Comparison of ENCODE assay signal across 8 mouse cellular contexts in the genomic region with DNA sequence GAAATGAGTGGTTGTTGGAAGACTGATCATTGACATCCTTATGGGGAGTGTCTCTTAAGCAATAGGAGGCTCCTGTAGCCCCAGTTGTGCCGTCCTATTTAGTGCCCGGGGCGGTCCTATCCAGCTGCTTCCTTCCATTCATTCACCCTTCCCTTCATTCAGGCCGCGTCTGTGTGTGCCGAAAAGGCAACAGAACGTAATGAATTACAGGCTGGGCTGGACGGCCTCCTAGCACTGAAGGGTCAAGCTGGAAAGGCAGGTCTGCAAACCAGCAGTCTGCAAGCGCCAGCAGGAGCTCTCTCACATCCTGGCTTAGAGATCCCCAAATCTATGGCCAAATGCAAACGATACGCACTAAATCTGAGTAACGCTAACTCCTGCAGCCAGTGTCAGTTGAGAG. TPM values are rescaled to one million over a fixed set of nuclear protein-coding genes. Genes with fewer than 3 reads are reported as not detected.
A peak's percentile ranks its signal among the peaks of the same experiment; 100 is the strongest.
DNase-seq lines count a peak whose midpoint lies in the region; ATAC-seq and TF ChIP-seq lines count a peak whose summit lies in the region.

No protein-coding gene starts in this region.

- H3K4me3 ChIP-seq in intestine, embryonic 15.5 days (replicated peaks): no peak overlapping the region
- H3K4me3 ChIP-seq in intestine, postnatal 0 days (ENCODE audit: low read depth, low read length): no peak overlapping the region
- H3K4me3 ChIP-seq in cerebellum, adult 2 months (replicated peaks; ENCODE audit: insufficient read depth, low read depth, low read length): peak overlapping the region; percentile 90
- H3K4me3 ChIP-seq in forebrain, embryonic 16.5 days (replicated peaks; ENCODE audit: low read length): peak overlapping the region; percentile 51

- H3K27me3 ChIP-seq in intestine, embryonic 15.5 days (replicated peaks): peaks cover 11% of the 10 kb centered on the region
- no peaks in the 10 kb centered on the region; the same call in 1 of the 2 replicates for H3K27me3 ChIP-seq in intestine, postnatal 0 days (replicated peaks; ENCODE audit: control insufficient read depth, insufficient read depth, low read length)
- no peaks in the 10 kb centered on the region for H3K27me3 ChIP-seq in cerebellum, adult 2 months (ENCODE audit: control insufficient read depth, insufficient read depth, low read length)
- no peaks in the 10 kb centered on the region for H3K27me3 ChIP-seq in forebrain, embryonic 16.5 days (replicated peaks; ENCODE audit: control insufficient read depth, insufficient read depth, low read length)

- no peak for ATAC-seq in intestine, embryonic 15.5 days
- ATAC-seq in intestine, postnatal 0 days: no peak
- ATAC-seq in forebrain, embryonic 16.5 days: 0 out of 2 replicates have a peak, but pooled peaks have one; percentile 6
- ATAC-seq in megakaryocyte-erythroid progenitor cell, adult 5-6 weeks (replicated peaks; ENCODE audit: low FRiP score, low TSS enrichment, poor library complexity, severe bottlenecking): no peak

- no peak; the same call in 1 of the 2 replicates for TF ChIP-seq POLR2A in cerebellum, adult 2 months (IDR thresholded peaks at IDR 0.05; ENCODE audit: borderline replicate concordance, insufficient read depth, low read length)

- no peaks in the 10 kb centered on the region for H3K36me3 ChIP-seq in intestine, embryonic 15.5 days
- no peaks in the 10 kb centered on the region for H3K36me3 ChIP-seq in intestine, postnatal 0 days (ENCODE audit: control insufficient read depth, insufficient read depth)
- no peaks in the 10 kb centered on the region for H3K36me3 ChIP-seq in forebrain, embryonic 16.5 days (ENCODE audit: control insufficient read depth, insufficient read depth)

- H3K9ac ChIP-seq in intestine, embryonic 15.5 days: no peak overlapping the region
- H3K9ac ChIP-seq in intestine, postnatal 0 days (ENCODE audit: low read depth, low read length): no peak overlapping the region
- peak overlapping the region; percentile 59 for H3K9ac ChIP-seq in forebrain, embryonic 16.5 days (replicated peaks; ENCODE audit: low read depth, low read length)

- peak overlapping the region; percentile 33; the same call in 1 of the 2 replicates for H3K4me2 ChIP-seq in intestine, embryonic 15.5 days (replicated peaks)
- H3K4me2 ChIP-seq in intestine, postnatal 0 days (replicated peaks; ENCODE audit: low read depth): no peak overlapping the region
- peak overlapping the region; percentile 69 for H3K4me2 ChIP-seq in forebrain, embryonic 16.5 days (ENCODE audit: low read length)

- H3K4me1 ChIP-seq in intestine, embryonic 15.5 days (replicated peaks): peaks cover 9% of the 10 kb centered on the region
- H3K4me1 ChIP-seq in intestine, postnatal 0 days (replicated peaks; ENCODE audit: control insufficient read depth, insufficient read depth, low read length): 0 out of 2 replicates have a peak, but pooled peaks cover 5% of the 10 kb centered on the region
- peaks cover 9% of the 10 kb centered on the region; the same call in 1 of the 2 replicates for H3K4me1 ChIP-seq in cerebellum, adult 2 months (ENCODE audit: control insufficient read depth, insufficient read depth, low read length)
- H3K4me1 ChIP-seq in forebrain, embryonic 16.5 days (replicated peaks; ENCODE audit: control insufficient read depth, insufficient read depth, low read length): peaks cover 14% of the 10 kb centered on the region

- 13% methylated on average over 12 of the region's 12 CpGs for WGBS in intestine, embryonic 15.5 days
- WGBS in intestine, postnatal 0 days: 15% methylated on average over 12 of the region's 12 CpGs
- WGBS in cerebellum, adult 2 months: under 1% methylated on average over 12 of the region's 12 CpGs
- 5% methylated on average over 12 of the region's 12 CpGs for WGBS in forebrain, embryonic 16.5 days

- H3K27ac ChIP-seq in intestine, embryonic 15.5 days: no peak overlapping the region
- H3K27ac ChIP-seq in intestine, postnatal 0 days (ENCODE audit: low read depth, low read length): no peak overlapping the region
- H3K27ac ChIP-seq in cerebellum, adult 2 months (ENCODE audit: insufficient read depth, low read length): peak overlapping the region; percentile 70
- peak overlapping the region; percentile 49; the same call in 1 of the 2 replicates for H3K27ac ChIP-seq in forebrain, embryonic 16.5 days (ENCODE audit: low read length)

- DNase-seq in cerebellum, adult 2 months: peak; percentile 71 to 76
- DNase-seq in left cerebral cortex, postnatal 25 days (ENCODE audit: low spot score in 2 of 2): peak; percentile 30 to 50
- DNase-seq in retina, embryonic 14.5 days (ENCODE audit: low spot score): peak; percentile 55
- DNase-seq in adrenal gland, adult 2 months: no peak

- H3K9me3 ChIP-seq in intestine, embryonic 15.5 days: no peaks in the 10 kb centered on the region
- H3K9me3 ChIP-seq in intestine, postnatal 0 days (ENCODE audit: control insufficient read depth): no peaks in the 10 kb centered on the region
- H3K9me3 ChIP-seq in forebrain, embryonic 16.5 days (ENCODE audit: control insufficient read depth, low read length): no peaks in the 10 kb centered on the region

- no peak for TF ChIP-seq CTCF in intestine, postnatal 0 days (IDR thresholded peaks at IDR 0.05; ENCODE audit: low read depth)
- no peak for TF ChIP-seq CTCF in cerebellum, adult 2 months (IDR thresholded peaks at IDR 0.05; ENCODE audit: borderline replicate concordance, insufficient read depth, low read depth, low read length)

- intact Hi-C loops in left cerebral cortex, postnatal 25 days (cut with DNase I): loop anchor here (1.0 to 5.0 kb wide), 4 partner anchors 39 to 416 kb away; no protein-coding TSS in a partner anchor

RNA-seq across cellular contexts. Expression of a gene that starts 1.6 kb away (rescaled TPM):
- 30.6 and 36.7 TPM in 2 replicates for polyA plus RNA-seq in intestine, embryonic 15.5 days (2015; fragmentation: Nextera tagmentation; extraction: Ambion mirVana)
- 118 and 162 TPM in 2 replicates for polyA plus RNA-seq in intestine, postnatal 0 days (2015; fragmentation: Nextera tagmentation; extraction: Ambion mirVana)
- polyA plus RNA-seq in cerebellum, adult 2 months (2012; rRNA removed): 40.4 and 56.6 TPM in 2 replicates
- 29.3 and 32.1 TPM in 2 replicates for polyA plus RNA-seq in forebrain, embryonic 16.5 days (2015; fragmentation: Nextera tagmentation; extraction: Ambion mirVana)
- 10 to 100 TPM; 69.3 to 73.0 TPM for total RNA-seq in left cerebral cortex, postnatal 25 days (2021)
- 1.1 and 9.7 TPM in 2 replicates for total RNA-seq in megakaryocyte-erythroid progenitor cell, adult 5-6 weeks (2014; fragmentation: Nextera tagmentation)
- 5.5 and 8.1 TPM in 2 replicates for total RNA-seq in megakaryocyte-erythroid progenitor cell, adult 5-6 weeks (2017)
- total RNA-seq in adrenal gland, adult 2 months (2021): 100 to 1,000 TPM; 103 to 154 TPM
- polyA plus RNA-seq in adrenal gland, adult 2 months (2012; rRNA removed): 17.3 and 25.4 TPM in 2 replicates

Comparison
In these comparisons a context has a peak if more than half of its experiments do, and no peak if none do; other contexts are left out.
1. H3K27ac ChIP-seq: peak in cerebellum, adult 2 months (single experiment) and forebrain, embryonic 16.5 days (single experiment); none in intestine, embryonic 15.5 days (single experiment) and intestine, postnatal 0 days (single experiment).
2. H3K4me3 ChIP-seq: peak in cerebellum, adult 2 months (single experiment) and forebrain, embryonic 16.5 days (single experiment); none in intestine, embryonic 15.5 days (single experiment) and intestine, postnatal 0 days (single experiment).